Mouse (Mus musculus): Measurements from ENCODE around the gene Disc1.

Gene Disc1

DNA sequence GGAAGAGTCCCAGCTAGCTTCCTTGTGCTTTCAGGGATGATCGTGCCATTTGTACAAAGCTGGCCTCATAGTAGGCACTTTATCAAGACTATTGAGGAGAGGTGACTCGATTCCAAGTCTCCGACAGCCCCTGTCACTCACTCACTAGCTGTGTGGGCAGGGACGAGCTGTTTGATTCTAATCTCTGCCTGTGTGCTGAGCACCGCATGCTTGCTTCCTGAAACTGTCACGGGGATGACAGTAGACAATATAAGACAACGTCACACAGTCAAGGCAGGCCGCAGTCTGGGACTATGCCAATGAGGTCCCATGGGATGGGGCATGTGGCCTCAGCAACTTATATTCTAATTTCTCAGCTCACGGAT is 13.6 kb downstream of the Disc1 start:
- DNase-seq (ENCODE audit: low spot score): no peak

DNA sequence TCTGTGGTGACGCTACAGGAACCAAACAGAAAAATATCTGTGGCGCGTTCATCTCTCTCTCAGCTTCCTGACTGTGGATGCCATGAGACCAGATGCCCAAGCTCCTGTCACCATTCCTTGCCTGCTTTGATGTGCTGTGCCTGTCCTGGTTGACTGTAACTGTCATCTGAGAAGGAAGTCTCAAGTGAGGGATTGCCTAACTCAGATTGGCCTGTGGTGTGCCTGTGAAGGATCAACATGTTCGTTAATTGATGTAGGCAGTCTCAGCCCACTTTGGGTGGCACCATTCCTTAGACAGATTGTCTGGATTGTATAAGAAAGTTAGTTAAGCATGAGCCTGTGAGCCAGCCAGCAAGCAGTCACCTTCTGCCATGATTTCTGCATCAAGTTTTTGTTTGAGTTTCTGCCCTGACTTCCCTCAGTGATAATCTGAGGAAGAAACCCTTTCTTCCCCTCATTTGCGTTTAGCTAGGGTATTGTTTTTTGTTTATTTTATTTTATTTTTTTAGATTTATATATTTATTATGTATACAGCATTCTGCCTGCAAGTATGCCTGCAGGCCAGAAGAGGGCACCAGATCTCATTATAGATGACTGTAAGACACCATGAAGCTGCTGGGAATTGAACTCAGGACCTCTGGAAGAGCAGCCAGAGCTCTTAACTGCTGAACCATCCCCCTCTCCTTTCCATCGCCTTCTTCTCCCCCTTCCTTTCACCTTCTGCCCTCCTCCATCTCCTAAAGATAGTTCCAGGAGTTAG is 14.3 kb downstream of the Disc1 start:
- DNase-seq (ENCODE audit: low spot score): no peak

DNA sequence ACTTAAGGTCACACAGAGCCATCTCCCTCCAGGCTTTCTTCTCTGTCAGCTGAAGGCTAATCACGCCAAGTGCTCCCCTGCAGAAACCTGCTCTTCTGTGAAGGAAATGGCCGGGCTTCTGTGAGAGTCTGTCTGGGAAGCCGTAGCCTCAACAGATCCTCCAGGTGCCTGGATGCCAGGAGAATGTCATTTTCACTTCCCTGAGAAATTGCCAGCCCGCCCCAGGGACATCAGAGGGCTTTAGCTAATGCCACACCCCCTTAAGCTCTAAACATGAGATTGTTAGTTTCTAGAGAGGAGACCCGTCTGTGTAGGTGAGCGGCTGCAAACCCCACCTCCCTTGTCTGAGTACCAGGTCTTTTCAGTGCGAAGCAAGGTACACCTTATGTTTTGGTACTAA is 15.3 kb downstream of the Disc1 start:
- no peak for DNase-seq (ENCODE audit: low spot score)

DNA sequence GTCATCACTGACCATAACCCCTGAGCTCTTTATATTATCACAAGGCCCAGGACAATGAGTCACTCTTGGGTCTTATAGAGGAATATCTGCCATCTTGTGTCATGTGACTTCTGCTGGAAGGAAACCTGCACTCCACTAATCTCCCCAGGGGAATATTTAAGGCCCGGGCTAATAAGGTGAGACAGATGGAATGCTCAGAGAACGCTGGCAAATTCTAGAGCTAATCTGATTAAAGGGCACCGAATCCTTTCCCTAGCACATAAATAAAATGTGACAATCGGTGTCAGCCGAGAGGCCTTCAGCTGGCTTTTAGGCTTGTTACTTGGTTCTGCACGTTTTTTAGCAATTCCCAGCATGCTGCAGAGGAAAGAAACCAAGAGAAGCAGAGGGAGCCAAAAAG is 15.7 kb downstream of the Disc1 start:
- DNase-seq (ENCODE audit: low spot score): no peak

DNA sequence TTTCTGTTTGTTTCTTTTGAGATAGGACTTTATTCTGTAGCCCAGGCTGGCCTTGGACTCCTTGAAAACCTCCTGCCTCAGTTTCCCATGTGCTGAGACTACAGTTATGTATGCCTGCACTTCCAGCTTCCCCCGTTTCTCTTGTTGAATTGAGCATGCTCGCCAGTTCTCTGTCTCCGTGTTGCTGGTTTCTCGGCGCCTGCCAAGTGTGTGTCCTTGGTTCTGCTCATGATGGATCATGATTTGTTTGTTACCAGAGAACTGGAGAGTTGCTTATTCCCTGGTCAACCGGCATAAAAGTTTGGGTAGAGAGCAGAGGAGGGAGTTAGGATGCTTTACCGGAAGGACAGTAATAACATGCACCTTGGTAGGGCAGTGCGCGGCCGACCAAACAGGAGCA is 20.1 kb downstream of the Disc1 start:
- DNase-seq (ENCODE audit: low spot score): no peak

DNA sequence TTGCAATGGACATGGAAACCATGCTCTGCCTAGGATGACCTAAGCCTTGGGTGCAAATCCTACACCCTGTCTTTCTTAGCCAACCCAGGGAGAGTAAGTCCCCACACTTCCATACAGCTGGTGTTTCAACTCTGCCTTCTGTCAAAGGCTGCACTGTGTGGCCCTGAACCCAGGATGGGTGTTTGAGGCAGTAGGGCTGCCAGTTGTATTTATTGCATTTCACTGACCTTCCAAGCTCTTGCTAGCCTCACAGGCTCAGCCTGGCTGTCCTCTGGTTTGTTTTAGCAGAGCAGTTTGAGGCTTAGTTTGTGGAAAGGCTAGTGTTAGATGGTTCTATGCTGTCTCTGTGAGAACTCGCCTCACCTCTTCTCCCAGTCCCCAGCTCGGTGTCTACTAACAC is 20.6 kb downstream of the Disc1 start:
- DNase-seq (ENCODE audit: low spot score): no peak

DNA sequence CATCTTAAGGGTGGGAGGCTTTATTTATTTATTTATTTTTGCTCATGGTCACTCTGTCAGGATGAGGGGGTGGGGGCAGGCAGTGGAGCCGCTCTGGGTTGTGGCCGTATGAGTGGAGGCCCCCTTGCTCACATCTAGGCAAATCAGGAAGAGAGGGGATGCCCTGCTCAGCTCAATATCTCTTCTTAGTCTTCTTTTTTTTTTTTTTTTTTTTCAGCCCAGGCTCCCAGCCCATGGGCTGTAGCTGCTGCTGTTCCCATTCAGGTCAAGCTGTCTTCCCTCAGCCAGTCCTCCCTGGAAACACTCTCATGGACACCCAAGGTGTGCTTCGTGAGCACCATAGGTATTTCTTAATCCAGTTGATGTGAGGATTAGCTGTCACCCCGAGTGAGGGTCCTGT is 21.4 kb downstream of the Disc1 start:
- DNase-seq (ENCODE audit: low spot score): no peak

DNA sequence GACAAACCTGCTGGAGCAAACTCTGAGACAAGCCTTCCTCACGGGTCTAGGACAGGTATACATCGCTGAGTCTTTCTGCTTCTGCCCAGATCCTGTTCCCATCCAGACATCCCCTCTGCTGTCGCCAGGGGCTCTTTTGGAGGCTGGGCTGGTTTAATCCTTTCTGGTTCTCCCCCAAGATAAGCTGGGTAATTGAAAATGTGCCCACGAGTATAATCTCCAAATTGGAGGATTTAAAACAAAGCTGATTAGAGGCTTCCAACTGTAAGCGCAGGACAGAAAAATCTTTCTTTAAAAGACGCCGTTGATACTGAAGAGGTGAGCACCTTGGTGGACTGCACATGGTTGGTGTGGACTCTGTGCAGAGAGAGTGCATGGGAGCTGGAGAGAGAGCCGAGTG is 23.3 kb downstream of the Disc1 start:
- DNase-seq (ENCODE audit: low spot score): no peak

DNA sequence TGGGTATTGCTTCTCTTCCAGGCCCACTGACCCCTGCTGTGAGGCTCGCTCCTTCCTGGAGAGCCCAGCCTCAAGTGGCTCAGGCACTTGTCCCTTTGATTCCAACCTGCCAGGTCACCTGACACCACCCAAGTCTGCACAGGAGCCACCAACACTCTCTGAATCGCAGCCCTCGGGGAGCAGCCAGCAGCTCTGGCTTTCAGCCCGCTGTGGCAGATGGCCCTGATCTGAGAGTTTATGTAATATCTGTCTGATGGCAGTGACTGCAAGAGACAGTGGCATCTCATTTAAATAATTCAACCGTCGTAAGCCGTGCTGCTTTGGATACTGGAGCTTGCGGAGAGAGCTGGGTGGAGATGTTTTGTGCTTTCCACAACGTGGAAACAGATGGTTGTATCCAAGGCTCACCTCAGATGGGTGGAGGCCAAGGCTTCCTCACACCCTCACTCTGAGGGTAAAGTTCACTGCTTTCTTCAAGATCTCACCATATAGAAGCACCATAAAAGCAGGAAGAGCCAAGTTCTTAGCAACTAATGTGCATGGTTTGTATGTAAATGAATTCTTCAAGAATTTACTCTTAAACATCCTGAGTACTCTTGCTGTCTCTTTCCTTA is 24.9 kb downstream of the Disc1 start:
- DNase-seq (ENCODE audit: low spot score): no peak

DNA sequence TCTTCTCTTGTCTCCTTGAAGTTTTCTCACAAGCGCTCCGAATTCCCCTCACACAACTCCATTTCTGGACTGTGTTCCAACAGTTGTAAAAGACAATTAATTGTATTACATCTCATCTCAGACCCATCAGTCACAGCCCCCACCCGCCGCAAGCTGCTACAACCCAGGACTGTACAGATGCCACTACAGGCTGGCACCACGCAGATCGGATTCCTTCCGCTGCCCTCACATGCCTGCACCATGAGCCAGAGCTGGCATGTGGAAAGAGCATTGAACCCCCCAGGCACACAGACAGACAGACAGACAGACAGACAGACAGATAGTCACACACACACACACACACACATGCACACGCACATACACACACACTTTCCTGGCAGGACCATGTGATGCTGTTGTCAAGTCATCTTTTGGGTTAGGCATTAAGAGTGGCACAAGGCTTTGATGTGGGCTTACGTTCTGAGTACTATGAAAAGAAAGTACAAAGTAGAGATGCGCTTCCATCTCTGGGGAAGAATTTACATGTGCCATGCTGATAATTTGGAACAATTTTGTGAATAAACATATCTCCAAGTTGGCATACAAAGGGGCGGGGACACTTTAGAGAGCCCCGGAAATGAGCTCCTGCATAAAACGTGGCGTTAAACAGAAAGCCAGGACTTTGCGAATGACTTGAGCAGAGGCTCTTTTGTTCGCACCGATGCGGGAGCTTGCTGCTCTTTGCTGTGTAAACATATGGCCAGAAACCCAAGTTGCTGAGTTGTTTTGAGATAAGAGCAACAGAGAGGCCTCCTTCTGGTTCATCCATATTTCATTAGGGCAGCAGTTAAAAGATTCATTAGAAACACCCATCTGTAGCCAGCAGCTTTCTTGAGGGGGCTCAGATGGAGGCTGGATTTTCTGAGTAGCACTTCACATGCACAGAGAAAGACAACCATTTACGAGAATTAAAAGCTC is 26.7 kb downstream of the Disc1 start:
- DNase-seq (ENCODE audit: low spot score): no peak

DNA sequence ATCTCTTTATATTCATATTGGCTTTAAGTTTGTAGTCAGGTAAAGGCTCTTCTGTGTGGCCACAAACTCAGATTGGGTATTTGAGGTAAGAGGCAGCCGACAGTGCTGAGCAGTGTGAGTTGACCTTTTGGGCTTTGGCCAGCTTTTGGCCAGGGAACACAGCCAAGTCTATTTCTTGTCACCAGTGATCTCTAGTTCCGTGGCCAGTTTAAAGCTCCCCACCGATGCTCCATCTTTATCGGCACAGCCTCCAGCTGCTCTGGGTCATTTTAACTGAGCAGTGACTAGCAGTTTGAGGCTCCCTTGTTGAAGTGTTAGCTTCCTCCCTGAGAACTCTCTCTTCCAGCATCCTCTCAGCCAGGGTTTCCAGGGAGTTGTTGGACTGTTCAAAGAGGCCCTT is 29.8 kb downstream of the Disc1 start:
- no peak for DNase-seq (ENCODE audit: low spot score)

DNA sequence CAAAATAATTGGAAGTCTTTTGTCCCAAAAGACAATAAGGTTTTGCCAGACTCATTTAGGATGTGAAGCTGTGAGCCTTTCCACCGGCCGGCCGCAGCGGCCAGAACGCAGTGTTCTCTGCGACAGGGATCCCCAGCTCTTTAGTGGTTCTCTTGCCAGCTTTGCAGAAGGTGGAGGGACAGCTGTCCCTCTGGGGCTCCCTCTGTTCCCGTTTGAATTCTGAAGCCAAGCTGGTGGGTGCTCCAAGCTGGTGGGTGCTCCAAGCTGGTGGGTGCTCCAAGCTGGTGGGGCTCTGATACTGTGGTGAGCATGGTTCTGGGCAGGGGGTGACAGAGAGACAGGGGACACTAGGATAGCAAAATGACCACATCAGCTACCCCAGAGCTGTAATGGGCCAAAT is 30.5 kb downstream of the Disc1 start:
- no peak for DNase-seq (ENCODE audit: low spot score)

DNA sequence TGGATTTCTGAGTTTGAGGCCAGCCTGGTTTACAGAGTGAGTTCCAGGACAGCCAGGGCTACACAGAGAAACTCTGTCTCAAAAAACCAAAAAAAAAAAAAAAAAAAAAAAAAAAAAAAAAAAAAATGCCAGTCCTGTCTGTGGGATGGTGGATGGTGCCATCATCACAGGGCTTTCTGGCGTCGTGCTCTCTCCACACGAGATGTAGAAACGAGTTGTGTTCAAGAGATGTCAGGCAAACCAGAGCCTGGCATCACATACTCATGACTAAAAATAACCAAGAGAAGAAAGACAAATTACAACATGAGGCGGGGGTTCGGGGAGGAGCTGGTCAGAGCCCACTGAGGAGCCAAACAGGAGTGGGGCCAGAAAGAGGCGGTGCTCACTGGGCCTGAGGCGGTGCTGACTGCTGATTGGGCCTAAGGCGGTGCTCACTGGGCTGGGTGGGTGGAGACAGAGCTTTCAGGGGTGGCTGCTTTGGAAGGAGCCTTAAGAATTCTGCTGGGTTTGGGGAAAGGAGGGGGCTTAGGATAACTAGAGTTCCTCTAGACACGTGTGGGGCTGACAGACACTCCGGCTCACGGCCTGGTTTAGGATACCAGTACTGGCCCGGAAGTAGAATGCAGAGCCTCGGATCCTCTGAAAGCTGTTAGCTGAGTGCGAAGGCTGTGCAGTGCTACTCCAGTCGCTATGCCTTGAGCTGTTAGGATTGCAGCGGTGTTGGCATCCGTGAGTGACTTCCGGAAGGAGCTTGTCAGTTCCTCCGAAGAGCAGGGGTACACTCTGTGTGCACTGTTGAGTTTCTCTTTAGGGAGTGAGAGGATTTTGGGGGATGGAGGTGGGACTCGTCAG is 37.1 kb downstream of the Disc1 start:
- DNase-seq (ENCODE audit: low spot score): peak; percentile 60

DNA sequence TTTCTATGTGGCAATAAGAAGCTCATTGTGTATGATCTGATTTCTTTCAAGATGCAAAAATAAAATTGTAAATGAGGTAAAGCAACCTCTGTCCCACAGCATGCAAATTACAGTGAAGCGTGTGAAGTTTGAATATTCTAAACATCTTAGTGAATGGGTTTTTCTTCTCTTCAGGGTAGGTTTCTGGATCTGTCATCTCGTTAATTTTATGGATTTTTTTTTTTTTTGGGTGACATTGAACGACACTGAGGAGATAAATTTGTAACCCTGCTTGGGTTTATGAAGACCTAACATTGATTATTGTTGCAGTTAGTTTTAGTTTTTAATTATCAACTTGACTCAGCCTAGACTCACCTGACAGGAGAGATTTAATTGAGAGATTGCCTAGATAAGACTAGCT is 43.1 kb downstream of the Disc1 start:
- DNase-seq (ENCODE audit: low spot score): no peak

DNA sequence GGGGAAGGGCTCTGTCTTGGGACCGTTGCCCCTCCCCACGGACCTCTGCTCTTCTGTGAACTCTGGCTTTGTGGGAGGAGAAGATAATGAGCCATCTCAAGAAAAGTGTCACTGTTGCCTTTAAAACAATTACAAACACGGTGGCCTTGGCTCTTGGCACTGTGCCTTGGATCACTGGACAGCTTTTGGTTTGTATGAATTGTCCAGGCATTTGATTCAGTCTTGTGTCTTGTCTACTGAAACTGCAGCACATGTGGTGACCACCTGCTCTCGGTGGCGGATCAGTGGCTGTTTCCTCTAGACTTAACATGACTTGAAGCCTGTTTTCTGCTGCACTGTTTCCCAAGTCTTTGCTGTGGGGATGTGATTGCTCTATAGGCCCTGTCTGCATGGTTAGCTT is 44.1 kb downstream of the Disc1 start:
- peak; percentile 78 for DNase-seq (ENCODE audit: low spot score)

DNA sequence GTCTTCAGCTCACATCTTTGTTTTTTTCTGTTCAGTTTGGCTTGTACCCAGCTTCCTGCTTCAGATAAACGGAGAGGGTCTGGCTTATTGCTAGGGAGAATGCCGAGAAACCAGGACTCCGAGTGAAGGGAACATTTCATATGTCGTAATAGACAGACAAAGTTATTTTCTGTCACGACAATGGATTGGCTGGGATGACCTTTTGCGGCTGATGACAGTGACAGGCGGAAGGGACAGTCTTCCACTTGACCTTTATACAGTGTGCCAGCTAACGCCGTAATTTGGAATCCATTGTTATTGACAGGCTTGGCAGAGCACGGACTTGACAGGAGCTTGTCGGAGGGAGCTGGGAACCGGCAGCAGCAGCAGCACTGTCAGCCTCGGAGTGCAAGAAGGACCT is 48.3 kb downstream of the Disc1 start:
- DNase-seq (ENCODE audit: low spot score): no peak

DNA sequence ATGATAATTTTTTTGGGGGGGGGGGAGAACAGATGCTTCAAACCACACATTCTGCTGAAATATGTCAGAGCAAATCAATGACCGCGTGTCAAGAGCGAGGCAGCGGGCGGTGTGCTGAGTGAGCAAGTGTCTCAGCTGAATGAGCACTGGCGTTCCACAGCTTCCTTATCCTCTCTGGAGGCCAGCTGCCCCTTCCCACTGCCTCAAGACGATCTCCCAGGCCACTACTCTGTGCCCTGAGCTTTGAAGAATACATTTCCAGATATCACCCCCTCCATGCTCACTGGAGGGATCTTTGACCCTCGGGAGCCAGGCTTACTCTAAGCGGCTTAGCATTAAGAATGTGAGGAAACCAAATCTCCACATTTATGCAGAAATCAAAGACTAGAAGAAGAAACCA is 59.2 kb downstream of the Disc1 start:
- no peak for DNase-seq (ENCODE audit: low spot score)

DNA sequence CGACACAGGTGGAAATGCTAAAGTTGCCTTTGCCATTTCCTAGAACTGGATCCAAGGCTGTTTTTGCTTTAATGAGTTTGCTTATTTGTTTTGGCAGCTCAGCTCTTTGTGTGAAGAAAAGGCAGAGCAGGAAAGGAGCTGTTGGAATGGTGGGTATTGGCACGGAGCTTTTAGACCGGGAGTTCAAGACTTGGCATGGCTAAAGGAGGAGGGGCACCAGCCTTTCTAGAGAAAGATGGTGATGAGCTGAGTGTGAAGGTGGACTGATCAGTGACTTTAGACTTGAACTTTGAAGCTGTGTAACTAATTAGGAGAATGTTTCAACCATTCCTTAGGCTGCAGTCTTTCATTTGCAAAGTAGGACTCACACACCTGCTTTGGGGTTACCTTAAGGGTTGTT is 59.8 kb downstream of the Disc1 start:
- DNase-seq (ENCODE audit: low spot score): no peak

DNA sequence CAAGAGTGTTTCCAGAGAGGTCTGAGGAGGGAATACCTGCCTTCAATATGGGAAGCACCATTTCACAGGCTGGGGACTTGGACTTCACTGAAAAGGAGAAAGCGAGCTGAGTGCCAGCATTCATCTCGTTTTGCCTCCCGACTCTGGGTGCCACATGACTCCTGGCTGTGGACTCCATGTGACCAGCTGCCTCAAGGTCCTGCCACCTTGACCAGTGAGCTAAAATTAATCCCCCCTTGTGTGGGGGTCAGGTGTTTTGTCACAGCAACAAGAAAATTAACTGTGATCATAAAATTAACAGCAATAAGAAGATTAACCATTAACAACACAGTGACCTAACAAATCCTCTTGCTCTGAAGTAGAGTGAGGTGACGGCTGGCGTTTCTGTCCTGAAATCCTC is 61.3 kb downstream of the Disc1 start:
- no peak for DNase-seq (ENCODE audit: low spot score)

DNA sequence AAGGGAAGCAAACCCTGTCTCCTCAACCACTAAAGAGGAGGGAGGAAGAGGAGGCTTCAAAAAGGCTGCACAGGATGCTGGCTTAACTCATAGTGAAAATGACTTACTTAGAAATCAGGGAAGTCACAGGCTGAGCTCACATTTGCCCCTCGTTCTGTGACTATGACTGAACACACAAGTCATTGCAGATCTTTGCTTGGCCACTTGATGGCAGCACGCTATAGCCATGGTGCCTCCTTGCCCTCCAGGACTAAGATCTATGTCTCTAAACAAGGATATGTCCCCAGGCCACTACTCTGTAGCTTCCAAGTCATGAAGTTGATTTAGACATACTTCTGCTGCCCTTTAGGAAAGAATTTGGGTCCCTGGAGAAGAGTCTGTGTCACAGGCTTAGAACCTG is 62.6 kb downstream of the Disc1 start:
- DNase-seq (ENCODE audit: low spot score): peak; percentile 74

DNA sequence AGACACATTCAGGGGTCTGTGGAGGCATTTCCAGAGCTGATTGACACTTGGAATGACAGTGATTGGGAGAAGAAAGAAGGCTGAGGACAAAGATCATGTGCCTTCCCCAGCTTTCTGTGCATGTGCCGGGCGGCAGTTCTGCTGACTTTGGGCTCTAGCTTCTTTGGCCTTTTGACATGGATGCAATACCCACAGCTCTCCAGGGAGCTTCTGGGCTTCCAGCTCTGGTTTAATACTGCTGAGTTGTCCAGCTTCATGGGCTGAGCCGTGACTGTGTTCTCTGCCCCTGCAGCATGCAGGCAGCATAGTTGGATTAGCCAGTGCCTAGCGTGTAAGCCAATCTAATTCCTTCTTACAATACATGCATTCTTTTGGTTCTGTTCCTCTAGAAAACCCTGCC is 72.5 kb downstream of the Disc1 start:
- DNase-seq (ENCODE audit: low spot score): no peak

DNA sequence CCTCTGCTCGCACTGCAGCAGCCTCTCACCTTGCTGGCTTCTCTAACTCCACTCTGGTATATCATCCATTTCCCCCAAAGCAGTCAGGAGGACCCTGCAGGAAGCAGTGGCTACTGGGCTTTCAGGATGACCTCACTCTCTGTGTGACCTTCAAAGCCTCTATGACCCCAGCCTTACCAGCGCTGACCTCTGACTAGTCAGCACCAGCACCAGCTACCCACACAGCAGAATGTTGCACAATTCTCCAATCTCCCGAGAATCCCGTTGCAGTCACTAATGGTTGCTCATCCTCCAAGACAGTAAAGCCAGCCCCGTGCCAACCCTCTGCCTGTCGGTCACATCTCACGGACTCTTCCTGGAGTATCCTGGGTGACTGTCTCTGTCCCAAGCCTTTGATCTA is 73.6 kb downstream of the Disc1 start:
- no peak for DNase-seq (ENCODE audit: low spot score)

All from testis, postnatal 10 days (tissue).